Mouse (Mus musculus): ENCODE data around the gene Prnd. TPM values are rescaled to one million over a fixed set of nuclear protein-coding genes. Genes with fewer than 3 reads are reported as not detected.

The Prnd gene
- total RNA-seq, 2 experiments from 2014 or later = 0.20 TPM; not detected in 1

DNA sequence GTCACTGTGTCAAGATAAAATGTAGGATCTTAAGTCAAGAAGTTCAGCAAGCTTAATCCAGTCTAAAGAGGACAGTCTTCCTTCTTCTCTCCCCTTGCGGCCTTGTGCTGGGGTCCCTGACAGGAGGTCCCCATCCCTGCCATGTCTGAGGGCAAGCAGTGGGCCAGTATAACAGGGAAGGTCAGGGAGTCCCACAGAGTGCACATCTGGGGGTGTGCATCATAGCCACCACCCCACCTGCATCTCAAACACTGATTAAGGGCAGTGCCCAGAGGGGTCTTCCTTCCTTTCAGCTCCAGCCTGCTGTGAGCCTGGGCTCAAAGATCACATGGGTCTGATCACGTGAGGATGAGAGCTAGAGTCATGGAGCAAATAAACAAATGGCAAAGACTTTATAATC, 11.0 kb downstream of the Prnd start:
- intact Hi-C loops (cut with DNase I) = loop anchor here (1.0 kb wide), 1 partner anchor 9 kb away; no protein-coding TSS in a partner anchor
- no peak for DNase-seq (ENCODE audit: low spot score in 2 of 2)

- no peak for DNase-seq (ENCODE audit: low spot score in 2 of 2)
- intact Hi-C loops (cut with DNase I) = loop anchor here (1.0 kb wide), 1 partner anchor 9 kb away; no protein-coding TSS in a partner anchor
Observed at GRCm38 (mm10) chr2:131970597-131970996, 19.9 kb downstream of the Prnd start.

DNA sequence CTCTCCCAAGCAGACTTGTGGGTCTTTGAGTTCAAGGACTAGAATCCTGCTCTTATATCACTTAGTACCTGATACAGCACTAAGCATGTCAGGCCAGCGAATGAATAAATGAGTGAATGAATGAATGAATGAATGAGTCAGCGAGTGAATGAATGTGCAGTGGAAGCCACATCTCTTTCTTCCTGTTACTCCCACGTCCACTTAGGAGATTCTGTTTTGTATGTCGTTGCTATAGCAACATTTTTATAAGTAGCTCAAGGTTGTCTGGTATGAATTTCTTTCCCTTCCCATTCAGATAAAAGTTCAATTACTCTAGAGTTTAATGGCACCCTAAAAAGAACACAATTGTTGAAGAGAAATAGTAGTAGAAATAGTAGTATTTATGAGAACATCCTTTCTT, 20.4 kb downstream of the Prnd start:
- DNase-seq (ENCODE audit: low spot score in 2 of 2) = no peak
- intact Hi-C loops (cut with DNase I) = no loop called here

- intact Hi-C loops (cut with DNase I) = no loop called here
- no peak for DNase-seq (ENCODE audit: low spot score in 2 of 2)
Observed at GRCm38 (mm10) chr2:131976663-131977062, 26.0 kb downstream of the Prnd start.

DNA sequence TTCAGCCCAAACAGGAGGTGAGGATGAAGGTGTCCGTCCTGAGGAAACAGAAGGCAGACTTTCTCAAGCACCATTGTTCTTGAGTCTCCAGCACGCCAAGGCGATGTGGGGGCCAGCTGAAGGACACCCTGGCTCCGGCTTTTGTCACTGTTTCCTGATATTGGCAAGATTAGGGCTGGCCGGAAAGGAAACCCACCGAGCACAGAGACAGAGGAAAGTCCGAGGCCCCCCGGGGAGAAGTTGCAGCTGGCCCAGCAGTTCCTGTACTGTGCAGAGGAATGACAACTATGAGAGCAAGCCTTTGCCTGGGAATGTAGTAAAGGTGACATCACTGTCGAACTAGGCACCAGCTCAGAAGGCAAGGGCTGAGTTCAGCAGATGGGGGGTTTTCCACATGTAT, 30.2 kb downstream of the Prnd start:
- DNase-seq (ENCODE audit: low spot score in 2 of 2) = no peak
- intact Hi-C loops (cut with DNase I) = loop anchor here (5.0 kb wide), 1 partner anchor 256 kb away; no protein-coding TSS in a partner anchor

DNA sequence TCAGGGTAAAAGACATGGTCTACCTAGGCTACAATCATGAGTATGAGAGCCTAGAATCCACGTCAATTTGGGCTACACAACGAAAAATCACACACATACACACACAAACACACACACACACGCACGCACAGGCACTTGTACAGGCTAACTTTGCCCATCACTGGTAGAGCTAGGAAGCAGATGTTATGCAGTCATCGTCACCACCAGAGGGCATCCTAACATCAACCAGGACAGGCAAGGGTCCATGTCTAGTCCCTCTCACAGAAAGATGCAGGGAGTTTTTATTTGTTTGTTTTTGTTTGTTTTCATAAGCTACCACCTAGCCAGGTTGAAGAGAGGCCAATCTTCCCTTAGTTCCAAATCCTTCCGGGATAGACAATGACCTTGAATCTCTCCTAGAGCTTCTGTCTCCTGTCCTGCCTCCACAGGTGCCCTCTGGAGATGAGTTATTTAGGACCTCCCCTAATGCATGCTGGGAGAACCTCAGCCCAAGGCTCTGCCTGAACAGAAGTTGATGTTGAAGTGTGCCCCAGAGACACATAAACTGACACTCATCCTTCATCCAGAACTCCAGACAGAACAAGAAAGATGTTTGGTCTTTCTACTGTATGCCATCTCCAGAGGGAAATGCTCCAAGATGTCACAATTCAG, 32.0 kb downstream of the Prnd start:
- intact Hi-C loops (cut with DNase I) = loop anchor here (2.0 to 5.0 kb wide), 3 partner anchors 78 to 255 kb away; no protein-coding TSS in a partner anchor
- DNase-seq (ENCODE audit: low spot score in 2 of 2) = peak in 1 of 2 experiments; percentile 60

DNA sequence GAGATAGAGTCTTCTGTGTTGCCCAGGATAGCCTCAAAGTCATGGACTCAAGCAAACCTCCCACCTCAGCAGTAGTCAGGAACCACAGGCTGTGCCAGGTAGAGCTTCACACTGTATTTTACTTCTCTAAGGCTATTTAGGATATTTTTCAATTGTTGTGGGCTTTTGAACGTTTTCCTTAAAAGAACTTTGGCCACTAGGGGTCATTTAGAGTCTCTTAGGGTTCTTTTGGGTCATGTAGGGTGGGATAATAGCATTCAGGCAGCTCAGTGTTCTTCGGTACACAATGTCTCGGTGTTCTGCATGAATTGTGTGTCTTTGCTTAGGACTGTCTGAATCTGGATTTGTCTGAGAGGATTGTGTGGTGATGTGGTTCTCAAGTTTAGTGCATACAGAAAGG, 37.3 kb downstream of the Prnd start:
- intact Hi-C loops (cut with DNase I) = no loop called here
- no peak for DNase-seq (ENCODE audit: low spot score in 2 of 2)

DNA sequence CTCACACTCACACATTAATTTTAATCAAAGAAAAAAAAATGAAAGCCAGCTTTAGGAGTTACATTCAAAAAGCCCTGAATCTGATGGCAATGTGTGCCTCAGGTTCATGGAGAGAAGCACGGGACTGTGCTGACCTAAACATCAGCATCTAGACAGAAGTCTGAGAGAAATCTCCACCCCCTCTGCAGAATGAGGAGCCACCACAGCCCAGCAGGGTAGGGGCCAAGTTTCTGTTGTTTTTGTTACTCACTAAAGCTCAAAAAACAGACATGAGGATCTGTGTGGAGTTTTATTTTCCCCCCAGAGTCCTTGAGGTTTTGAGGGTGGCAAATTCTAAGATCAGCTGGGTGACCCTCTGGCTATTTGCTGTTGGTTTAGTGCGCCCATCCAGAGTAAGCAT, 37.9 kb downstream of the Prnd start:
- intact Hi-C loops (cut with DNase I) = no loop called here
- DNase-seq (ENCODE audit: low spot score in 2 of 2) = no peak

- intact Hi-C loops (cut with DNase I) = no loop called here
- no peak for DNase-seq (ENCODE audit: low spot score in 2 of 2)
Observed at GRCm38 (mm10) chr2:131992487-131992886, 41.8 kb downstream of the Prnd start.

DNA sequence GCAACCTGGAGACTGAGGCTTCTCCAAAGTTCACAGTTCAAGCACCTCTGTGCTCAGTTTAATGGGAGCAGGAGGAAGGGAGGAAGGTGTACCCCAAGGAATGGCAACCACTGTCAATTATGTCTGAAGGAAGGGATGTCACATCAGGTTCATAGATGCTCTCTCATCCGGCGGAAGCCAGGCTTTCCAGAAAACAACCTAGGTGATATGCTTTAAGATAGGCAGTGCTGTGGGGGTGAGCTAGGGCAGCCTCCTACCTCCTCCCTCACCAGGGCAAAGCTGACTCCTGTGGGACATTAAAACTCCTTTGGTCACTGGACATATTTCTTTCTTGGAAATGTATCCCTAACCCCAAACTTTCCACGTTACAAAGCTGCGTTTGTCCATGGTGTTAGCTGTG, 42.5 kb downstream of the Prnd start:
- DNase-seq (ENCODE audit: low spot score in 2 of 2) = no peak
- intact Hi-C loops (cut with DNase I) = no loop called here

- intact Hi-C loops (cut with DNase I) = no loop called here
- DNase-seq (ENCODE audit: low spot score in 2 of 2) = no peak
Observed at GRCm38 (mm10) chr2:131993563-131994088, 43.0 kb downstream of the Prnd start.

GRCm38 (mm10) chr2:131994971-131995370, 44.3 kb downstream of the Prnd start:
- DNase-seq (ENCODE audit: low spot score in 2 of 2) = no peak
- intact Hi-C loops (cut with DNase I) = no loop called here

- intact Hi-C loops (cut with DNase I) = no loop called here
- peak; percentile 54 to 60 for DNase-seq (ENCODE audit: low spot score in 2 of 2)
Observed at GRCm38 (mm10) chr2:131995742-131996141, 45.1 kb downstream of the Prnd start.

GRCm38 (mm10) chr2:131996369-131996768, 45.7 kb downstream of the Prnd start:
- intact Hi-C loops (cut with DNase I) = no loop called here
- no peak for DNase-seq (ENCODE audit: low spot score in 2 of 2)

- intact Hi-C loops (cut with DNase I) = no loop called here
- no peak for DNase-seq (ENCODE audit: low spot score in 2 of 2)
Observed at GRCm38 (mm10) chr2:131997356-131997755, 46.7 kb downstream of the Prnd start.

GRCm38 (mm10) chr2:132001696-132002334, 51.2 kb downstream of the Prnd start:
- DNase-seq (ENCODE audit: low spot score in 2 of 2) = no peak
- intact Hi-C loops (cut with DNase I) = no loop called here

DNA sequence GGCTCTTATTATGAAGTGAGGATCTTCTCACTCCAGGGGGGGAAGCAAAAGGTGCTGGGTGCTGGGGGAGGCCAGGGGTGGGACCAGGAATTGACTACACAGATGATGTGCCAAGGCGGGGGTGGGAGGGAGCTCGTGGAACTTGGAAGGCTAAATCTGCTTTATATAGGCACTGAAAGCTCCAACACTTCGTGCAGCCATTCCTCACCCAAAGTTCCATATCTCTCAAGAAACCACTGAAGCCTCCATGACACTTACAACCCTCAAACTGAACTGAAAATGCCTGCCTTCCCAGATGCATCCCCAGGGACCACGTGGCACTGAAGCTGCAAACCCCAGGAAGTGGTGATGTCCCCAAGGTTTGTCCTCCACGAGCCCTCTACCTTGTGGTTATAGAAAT, 53.3 kb downstream of the Prnd start:
- DNase-seq (ENCODE audit: low spot score in 2 of 2) = no peak
- intact Hi-C loops (cut with DNase I) = no loop called here

- intact Hi-C loops (cut with DNase I) = no loop called here
- DNase-seq (ENCODE audit: low spot score in 2 of 2) = no peak
Observed at GRCm38 (mm10) chr2:132004495-132005136, 54.0 kb downstream of the Prnd start.

- intact Hi-C loops (cut with DNase I) = no loop called here
- no peak for DNase-seq (ENCODE audit: low spot score in 2 of 2)
Observed at GRCm38 (mm10) chr2:132005445-132005844, 54.8 kb downstream of the Prnd start.
